Mouse (Mus musculus) kidney, embryonic 14.5 days (tissue): ENCODE data around the gene BC025920. TPM values are rescaled to one million over a fixed set of nuclear protein-coding genes. Genes with fewer than 3 reads are reported as not detected.

Source experiments
- ATAC-seq: fragments of 200-750 bp; cut with Nextera tagmentation; 2 replicates; pipeline ENCODE4 v1.8.0; 2017; ENCODE audit warnings: moderate number of reproducible peaks, mild to moderate bottlenecking, moderate TSS enrichment, moderate library complexity; ENCODE audit not compliant: low FRiP score, low TSS enrichment
- H3K27ac ChIP-seq: fragments of 300-500 bp; sonication (generic); 2 replicates; pipeline ENCODE4 v1.5.1; 2014; ENCODE audit warnings: low read depth, mild to moderate bottlenecking, low read length, moderate library complexity, mixed read lengths
- H3K27me3 ChIP-seq: fragments of 300-500 bp; sonication (generic); 2 replicates; pipeline ENCODE4 v1.6.1; 2014; ENCODE audit warnings: mild to moderate bottlenecking, low read length; ENCODE audit not compliant: control insufficient read depth, insufficient read depth
- H3K36me3 ChIP-seq: fragments of 300-500 bp; sonication (generic); 2 replicates; pipeline ENCODE4 v1.6.1; 2014; ENCODE audit warnings: low read length, mixed read lengths; ENCODE audit not compliant: control insufficient read depth, insufficient read depth
- H3K4me1 ChIP-seq: fragments of 300-500 bp; sonication (generic); 2 replicates; pipeline ENCODE4 v1.6.1; 2014; ENCODE audit warnings: low read length, mixed read lengths; ENCODE audit not compliant: control insufficient read depth, insufficient read depth
- H3K4me2 ChIP-seq: fragments of 300-500 bp; sonication (generic); replicated peaks from 2 replicates; pipeline ENCODE4 v1.6.1; 2014; ENCODE audit warnings: low read depth, mild to moderate bottlenecking, low read length
- H3K4me3 ChIP-seq: fragments of 300-500 bp; sonication (generic); 2 replicates; pipeline ENCODE4 v1.5.1; 2014; ENCODE audit warnings: mild to moderate bottlenecking, low read length
- H3K9ac ChIP-seq: fragments of 300-500 bp; sonication (generic); 2 replicates; pipeline ENCODE4 v1.6.1; 2014; ENCODE audit warnings: low read depth, mild to moderate bottlenecking, low read length, moderate library complexity
- H3K9me3 ChIP-seq: fragments of 300-500 bp; sonication (generic); 2 replicates; pipeline ENCODE4 v1.6.1; 2016; ENCODE audit warnings: low read length; ENCODE audit not compliant: control insufficient read depth
- WGBS: fragments of 180-500 bp; shearing (Covaris S2); extraction: QIAGEN DNeasy Blood & Tissue Kit; methylation state at CpG from one replicate; pipeline ENCODE4 v1.1.7; 2014; 5-methylcytosine and 5-hydroxymethylcytosine counted together
- polyA plus RNA-seq: library from polyadenylated mRNA; unstranded; fragments of >200 nt; fragmentation: Nextera tagmentation; extraction: Ambion mirVana; gene quantifications from 2 replicates; pipeline ENCODE4 v1.2.1, GENCODE M21; 2014

The BC025920 gene
- polyA plus RNA-seq, 1 experiment from 2014 or later = 0.84 TPM

DNA sequence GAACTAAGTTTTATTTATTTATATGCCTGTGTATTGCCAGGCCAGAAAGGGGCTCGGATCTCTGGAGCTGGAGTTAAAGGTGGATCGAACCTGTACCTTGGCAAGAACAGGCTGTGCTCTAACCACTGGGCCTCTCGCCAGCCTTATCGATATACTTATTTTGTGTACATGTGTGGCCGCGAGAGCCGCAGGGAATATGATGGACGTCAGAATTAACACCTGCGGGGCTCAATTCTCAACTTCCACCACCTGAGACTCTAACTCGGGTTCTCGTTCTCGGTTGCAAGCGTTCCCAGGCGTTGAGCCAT, 450 bp upstream of the BC025920 start:
- no peaks in the 10 kb centered on the region for H3K27me3 ChIP-seq
- peak overlapping the region; percentile 61 for H3K4me2 ChIP-seq
- H3K4me1 ChIP-seq = peaks cover 30% of the 10 kb centered on the region
- no peaks in the 10 kb centered on the region for H3K36me3 ChIP-seq
- peak overlapping the region; percentile 79 for H3K27ac ChIP-seq
- peak overlapping the region; percentile 49 for H3K4me3 ChIP-seq
- no peak for ATAC-seq
- H3K9ac ChIP-seq = peak overlapping the region; percentile 46; the same call in 1 of the 2 replicates
- no peaks in the 10 kb centered on the region; the same call in 1 of the 2 replicates for H3K9me3 ChIP-seq
- 3% methylated on average over 14 of the region's 14 CpGs for WGBS

DNA sequence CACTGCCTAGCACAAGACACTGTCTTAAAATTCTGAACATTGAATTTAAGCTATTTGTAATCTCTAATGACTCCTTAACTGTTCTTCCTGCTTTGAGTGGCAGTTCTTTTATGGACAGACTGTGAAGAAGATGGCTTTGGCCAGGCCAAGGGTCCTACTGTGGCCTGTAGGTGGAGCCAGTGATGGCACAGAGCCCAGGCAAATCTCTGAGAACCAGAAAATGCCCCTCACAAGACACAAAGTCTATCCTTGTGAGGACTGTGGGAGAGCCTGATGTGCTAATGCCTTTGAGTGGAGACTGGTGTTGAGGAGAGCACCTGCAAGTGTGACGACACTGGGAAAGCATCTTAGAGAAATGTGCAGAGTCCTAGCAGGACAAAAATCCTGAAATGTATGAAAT, 2.2 kb downstream of the BC025920 start:
- H3K9ac ChIP-seq = no peak overlapping the region

DNA sequence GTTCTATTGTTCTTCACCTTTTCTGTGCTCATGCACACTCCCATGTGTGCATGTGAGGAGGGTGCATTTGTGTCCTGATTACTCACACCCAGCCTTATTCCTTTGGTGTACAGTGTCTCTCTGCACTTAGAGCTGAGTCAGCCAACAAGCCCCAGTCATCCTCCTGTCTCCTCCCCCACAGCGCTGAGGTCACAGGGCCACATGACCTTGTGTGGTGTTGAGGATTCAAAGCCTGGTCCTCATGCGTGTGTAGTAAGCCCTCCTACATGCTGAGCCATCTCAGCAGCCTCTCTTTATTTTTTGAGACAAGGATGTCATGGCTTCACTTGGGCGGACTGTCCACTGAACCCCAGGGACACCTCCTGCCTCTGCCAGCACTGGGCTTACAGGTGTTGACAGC, 6.7 kb downstream of the BC025920 start:
- H3K36me3 ChIP-seq = no peaks in the 10 kb centered on the region
- no peak for ATAC-seq
- no peaks in the 10 kb centered on the region for H3K27me3 ChIP-seq

More for the DNA sequence above, 2.2 kb downstream of the BC025920 start:
- Histone ChIP-seq H3K4me2 (no peak overlapping the region), H3K27me3 (no peaks in the 10 kb centered on the region), H3K9me3 (no peaks in the 10 kb centered on the region; the same call in 1 of the 2 replicates), H3K4me1 (peaks cover 13% of the 10 kb centered on the region), H3K36me3 (no peaks in the 10 kb centered on the region), H3K27ac (no peak overlapping the region), H3K4me3 (no peak overlapping the region)
- 86% methylated on average over 1 of the region's 1 CpGs for WGBS
- no peak for ATAC-seq

DNA sequence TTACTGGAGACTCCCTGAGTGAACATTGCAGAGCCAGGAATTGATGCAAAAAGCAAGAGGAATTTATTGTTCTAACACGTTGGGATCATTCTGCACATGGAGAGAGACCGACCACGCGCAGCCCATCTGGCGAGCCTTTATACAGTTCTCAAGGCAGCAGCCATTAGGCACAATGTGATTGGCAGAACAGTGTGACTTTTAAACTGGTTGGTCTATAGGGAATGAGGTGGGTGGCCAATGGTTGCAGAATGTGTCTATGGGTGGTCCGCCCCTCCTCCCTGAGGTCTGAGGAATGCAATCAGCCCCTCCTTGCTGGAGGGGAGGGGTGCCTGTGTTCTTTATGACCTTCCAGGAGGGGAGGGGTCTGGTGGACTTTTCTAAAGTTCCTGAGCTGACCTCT, 9.4 kb downstream of the BC025920 start:
- no peak overlapping the region for H3K27ac ChIP-seq
- 0 out of 2 replicates have a peak, but pooled peaks cover 5% of the 10 kb centered on the region for H3K4me1 ChIP-seq
- H3K27me3 ChIP-seq = no peaks in the 10 kb centered on the region
- WGBS = 28% methylated on average over 6 of the region's 6 CpGs
- H3K9ac ChIP-seq = no peak overlapping the region
- no peak overlapping the region for H3K4me3 ChIP-seq
- H3K4me2 ChIP-seq = no peak overlapping the region
- 0 out of 2 replicates have a peak, but pooled peaks have one; percentile 44 for ATAC-seq
- no peaks in the 10 kb centered on the region for H3K9me3 ChIP-seq
- H3K36me3 ChIP-seq = no peaks in the 10 kb centered on the region

More for the DNA sequence above, 6.7 kb downstream of the BC025920 start:
- H3K4me2 ChIP-seq = no peak overlapping the region
- no peak overlapping the region for H3K4me3 ChIP-seq
- no peak overlapping the region for H3K27ac ChIP-seq
- H3K9me3 ChIP-seq = no peaks in the 10 kb centered on the region; the same call in 1 of the 2 replicates
- no peak overlapping the region for H3K9ac ChIP-seq
- 0 out of 2 replicates have a peak, but pooled peaks cover 5% of the 10 kb centered on the region for H3K4me1 ChIP-seq
- 50% methylated on average over 3 of the region's 3 CpGs for WGBS

DNA sequence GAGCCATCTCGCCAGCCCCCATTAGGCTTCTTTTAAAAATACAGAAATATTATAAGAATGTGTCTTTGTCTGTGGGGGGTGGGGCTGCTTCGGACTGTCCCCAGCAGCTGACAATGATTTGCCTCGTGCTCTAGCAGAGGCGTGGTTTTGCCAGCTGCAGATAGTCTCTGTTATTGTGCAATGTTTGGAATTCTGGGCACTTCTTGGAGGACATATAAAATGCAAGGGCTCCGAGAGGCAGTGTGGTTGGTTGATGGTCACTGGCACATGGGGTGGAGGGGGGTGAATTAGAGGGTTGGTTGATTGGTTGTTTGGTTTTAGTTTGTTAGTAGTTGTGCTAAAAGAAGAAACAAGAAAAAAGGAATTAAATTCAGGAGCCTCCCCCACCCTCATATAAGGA, 13.9 kb downstream of the BC025920 start:
- Histone ChIP-seq H3K4me2 (no peak overlapping the region), H3K9ac (no peak overlapping the region), H3K4me3 (no peak overlapping the region), H3K27ac (no peak overlapping the region), H3K4me1 (0 out of 2 replicates have a peak, but pooled peaks cover 5% of the 10 kb centered on the region), H3K27me3 (no peaks in the 10 kb centered on the region), H3K9me3 (no peaks in the 10 kb centered on the region), H3K36me3 (peaks cover 27% of the 10 kb centered on the region; the same call in 1 of the 2 replicates)
- ATAC-seq = no peak
- WGBS = 86% methylated on average over 5 of the region's 5 CpGs

DNA sequence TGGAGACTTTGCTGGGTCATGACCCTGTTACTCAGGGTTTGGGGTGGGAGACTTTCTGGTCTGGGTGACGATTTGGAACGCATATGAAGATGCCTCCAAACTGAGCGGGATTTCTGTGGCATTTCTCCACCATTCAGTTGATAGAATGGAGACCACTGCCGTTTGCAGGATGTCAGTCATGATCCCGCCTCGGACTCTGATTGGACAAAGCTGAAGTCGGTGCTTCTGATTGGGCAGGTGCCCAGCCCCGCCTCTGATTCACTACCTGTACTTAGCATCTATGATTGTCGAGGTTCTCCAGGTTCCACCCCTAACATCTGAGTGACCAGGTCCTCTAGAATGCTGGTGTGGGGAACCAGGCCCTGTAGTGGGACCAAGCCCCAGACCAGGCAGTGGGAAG, 14.7 kb downstream of the BC025920 start:
- 0 out of 2 replicates have a peak, but pooled peaks cover 2% of the 10 kb centered on the region for H3K4me1 ChIP-seq
- H3K36me3 ChIP-seq = peaks cover 28% of the 10 kb centered on the region; the same call in 1 of the 2 replicates
- ATAC-seq = no peak
- no peaks in the 10 kb centered on the region for H3K9me3 ChIP-seq
- WGBS = 55% methylated on average over 9 of the region's 9 CpGs
- H3K9ac ChIP-seq = no peak overlapping the region
- no peak overlapping the region for H3K4me2 ChIP-seq
- no peaks in the 10 kb centered on the region for H3K27me3 ChIP-seq
- no peak overlapping the region for H3K27ac ChIP-seq
- no peak overlapping the region for H3K4me3 ChIP-seq

DNA sequence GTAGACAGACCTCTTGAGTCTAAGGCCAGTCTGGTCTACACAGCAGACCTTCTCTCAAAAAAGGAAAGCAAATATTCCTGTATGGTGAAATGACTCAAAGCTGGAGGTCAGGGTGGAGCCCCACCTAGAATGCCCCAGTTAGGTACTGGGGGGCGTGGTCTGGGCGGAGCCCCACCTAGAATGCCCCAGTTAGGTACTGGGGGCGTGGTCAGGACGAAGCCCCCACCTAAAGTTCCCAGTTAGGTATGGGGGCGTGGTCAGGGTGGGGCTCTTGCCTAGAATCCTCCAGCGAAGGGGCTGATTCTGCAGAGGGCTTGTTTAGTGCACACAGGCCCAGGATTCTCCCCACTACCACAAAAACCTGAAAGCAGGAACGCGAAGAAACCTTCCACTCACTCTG, 17.4 kb downstream of the BC025920 start:
- H3K4me3 ChIP-seq = no peak overlapping the region
- no peaks in the 10 kb centered on the region for H3K9me3 ChIP-seq
- H3K27me3 ChIP-seq = no peaks in the 10 kb centered on the region
- H3K9ac ChIP-seq = no peak overlapping the region
- H3K36me3 ChIP-seq = peaks cover 28% of the 10 kb centered on the region; the same call in 1 of the 2 replicates
- no peak for ATAC-seq
- no peak overlapping the region for H3K27ac ChIP-seq
- peaks cover 4% of the 10 kb centered on the region; the same call in 1 of the 2 replicates for H3K4me1 ChIP-seq
- H3K4me2 ChIP-seq = no peak overlapping the region
- WGBS = 61% methylated on average over 8 of the region's 8 CpGs

DNA sequence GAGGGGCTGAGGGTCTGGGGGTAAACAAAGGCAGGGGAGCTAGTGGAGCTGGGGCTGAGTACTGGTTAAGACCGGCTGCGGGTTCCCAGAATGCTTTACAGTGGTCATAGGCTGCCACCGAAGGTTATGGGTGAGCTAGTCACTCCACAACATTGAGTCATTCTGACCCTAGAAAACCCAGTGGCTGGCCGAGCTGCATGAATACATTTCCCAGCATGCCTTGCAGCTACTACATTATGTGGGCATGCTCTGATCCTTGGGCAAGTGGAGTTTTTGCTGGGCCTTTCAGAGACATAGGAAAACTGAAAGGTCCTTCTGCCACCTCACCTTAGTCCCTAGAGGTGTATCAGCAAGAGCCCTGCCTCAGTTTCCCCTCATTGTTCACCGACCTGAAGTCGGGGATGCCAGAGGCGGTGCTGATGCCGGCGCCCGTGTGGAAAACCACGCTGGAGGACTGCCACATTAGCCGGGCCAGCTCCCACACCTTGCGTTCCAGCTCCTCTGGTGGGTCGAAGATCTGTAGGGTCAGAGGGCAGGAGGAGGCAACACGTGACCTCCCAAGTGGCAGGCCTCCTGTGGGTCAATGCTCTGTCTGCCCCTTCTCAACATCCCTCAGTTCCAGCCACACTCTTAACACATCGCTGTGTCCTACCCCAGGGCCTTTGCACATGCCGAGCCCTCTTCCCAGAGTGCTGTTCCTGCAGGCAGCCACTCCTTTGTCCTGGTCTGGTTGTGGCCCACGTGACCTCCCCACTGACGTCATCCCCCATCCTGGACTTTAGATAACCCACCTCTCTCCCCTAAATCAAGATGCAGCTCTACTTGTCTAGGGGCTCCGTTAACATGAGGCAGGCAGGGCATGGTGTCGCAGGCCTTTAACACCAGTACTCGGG, 20.3 kb downstream of the BC025920 start:
- Histone ChIP-seq H3K4me2 (peak overlapping the region; percentile 83), H3K4me3 (peak overlapping the region; percentile 74), H3K4me1 (peaks cover 4% of the 10 kb centered on the region; the same call in 1 of the 2 replicates), H3K9ac (peak overlapping the region; percentile 80), H3K27me3 (no peaks in the 10 kb centered on the region), H3K9me3 (no peaks in the 10 kb centered on the region), H3K36me3 (peaks cover 28% of the 10 kb centered on the region; the same call in 1 of the 2 replicates), H3K27ac (no peak overlapping the region; the same call in 1 of the 2 replicates)
- 0 out of 2 replicates have a peak, but pooled peaks have one; percentile 8 for ATAC-seq
- WGBS = 88% methylated on average over 22 of the region's 22 CpGs
